Mouse (Mus musculus) layer of hippocampus, postnatal 36 days (tissue): ENCODE measurements at regions not wholly inside any gene's neighbourhood (a gene's known extent, or its start where the extent isn't known, plus 50 kb on each side); places are given as distances from the start of the nearest gene placed in this dataset.

Experiments
- DNase-seq, 2 experiments: peaks; one replicate each; pipeline ENCODE4 v3.0.0; 2022

DNA sequence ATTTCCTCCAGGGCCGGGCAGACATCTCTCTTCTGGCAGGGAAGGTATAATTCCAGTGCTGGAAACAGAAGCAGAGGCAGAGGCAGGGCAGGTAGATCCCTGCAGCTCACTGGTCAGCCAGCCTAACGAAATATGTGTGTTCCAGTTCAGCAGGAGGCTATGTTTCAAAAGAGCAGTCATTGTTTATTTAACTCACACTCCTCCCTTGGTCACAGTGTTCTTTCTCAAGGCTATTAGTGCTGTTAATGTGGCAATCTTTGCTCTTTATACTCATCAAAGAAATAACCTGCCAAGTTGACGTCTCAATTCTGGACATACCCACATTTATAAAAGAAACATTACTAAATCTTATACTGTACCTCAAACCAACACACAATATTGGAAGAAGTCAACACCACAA lies 253.3 kb upstream of the Adgrl3 start:
- DNase-seq = no peak

DNA sequence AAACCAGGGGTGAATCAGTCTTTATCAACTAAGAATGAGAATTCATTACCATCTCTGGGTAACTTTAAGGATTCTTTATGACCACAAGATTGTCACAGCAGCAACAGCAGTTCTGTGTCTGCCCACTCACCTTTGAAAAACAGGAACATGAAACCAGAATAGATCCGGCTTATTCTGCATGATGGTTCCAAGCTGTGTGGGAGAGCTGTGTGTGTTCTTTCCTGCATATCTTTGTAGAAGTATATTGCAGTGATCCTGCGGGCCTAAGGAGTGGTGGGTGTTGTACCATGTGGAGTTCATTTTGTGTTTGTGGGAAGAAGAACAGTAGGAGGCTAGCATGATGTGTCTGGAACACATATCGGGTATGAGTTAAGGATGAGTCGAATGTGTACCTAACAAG lies 236.0 kb upstream of the Adgrl3 start:
- peak; percentile 17 to 23 for DNase-seq

DNA sequence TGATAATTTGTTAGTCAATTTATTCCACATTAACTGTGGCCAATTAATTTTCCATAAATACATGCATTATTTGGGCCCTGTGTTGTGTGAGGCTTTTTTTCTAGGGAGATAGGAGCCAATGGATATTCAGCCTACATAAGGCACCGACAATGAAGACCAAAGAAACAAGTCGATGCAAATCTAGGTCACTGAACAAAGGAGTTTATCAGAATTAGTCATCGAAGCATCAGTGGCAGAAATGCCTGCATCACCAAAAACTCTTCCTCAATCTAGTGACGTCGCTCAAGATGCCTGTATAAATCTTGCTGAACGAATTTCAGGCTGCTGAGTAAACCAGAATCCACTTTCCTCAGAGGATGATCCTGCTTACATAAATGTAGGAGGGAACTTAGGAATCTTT lies 235.2 kb upstream of the Adgrl3 start:
- no peak for DNase-seq

DNA sequence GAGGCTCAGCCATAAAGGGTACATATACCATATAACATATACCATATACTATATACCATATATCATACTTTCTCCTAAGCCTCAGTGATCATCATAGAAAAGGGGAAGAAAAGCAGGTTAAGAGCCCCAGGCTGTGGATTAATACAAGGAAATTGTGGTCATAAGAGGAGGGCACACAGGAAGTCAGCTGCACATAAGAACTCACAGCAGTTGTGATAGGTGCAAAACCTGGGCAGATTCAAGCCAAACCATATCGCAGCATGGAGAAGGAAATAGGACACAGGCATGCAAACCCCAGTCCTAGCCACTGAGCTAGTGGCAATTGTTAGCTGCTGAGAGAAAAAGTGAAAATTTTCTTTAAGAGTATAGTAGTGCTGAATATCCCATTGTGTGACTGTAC lies 228.3 kb upstream of the Adgrl3 start:
- no peak for DNase-seq

DNA sequence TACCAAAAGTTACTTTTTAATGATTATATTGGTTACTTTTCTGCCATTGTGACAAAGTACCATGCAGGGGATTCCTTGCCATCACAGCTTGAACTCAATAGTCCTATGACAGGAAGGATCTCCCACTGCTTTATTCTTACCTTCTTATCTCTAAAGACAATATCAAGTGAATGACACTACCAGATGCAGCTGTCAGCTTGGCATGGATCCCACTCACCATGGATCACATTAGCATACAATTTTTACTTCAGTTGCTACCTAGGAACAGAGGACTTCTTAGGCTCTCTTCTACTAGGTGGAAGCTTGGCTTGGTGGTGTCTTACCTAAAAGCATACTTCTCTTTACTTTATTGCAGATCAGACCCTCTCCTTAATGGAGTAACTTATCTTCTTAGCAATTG lies 220.2 kb upstream of the Adgrl3 start:
- DNase-seq = no peak

DNA sequence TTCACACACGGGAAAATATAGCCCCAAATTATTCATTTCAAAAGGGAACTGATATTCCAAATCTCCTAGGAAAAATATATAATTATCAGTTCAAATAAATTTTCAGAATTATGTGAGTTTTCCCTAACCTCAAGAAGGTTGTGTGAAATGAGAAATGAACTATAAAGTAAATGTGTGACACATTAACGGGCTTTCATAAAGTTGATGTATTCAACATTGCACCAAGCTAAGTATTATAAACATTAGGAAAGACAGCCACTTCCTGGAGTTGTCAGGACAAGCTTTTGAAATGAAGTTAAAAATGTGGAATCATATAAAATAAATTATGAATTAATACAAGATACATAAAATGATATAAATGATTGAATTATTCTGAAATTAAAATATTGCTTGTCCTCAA lies 207.0 kb upstream of the Adgrl3 start:
- DNase-seq = no peak

GRCm38 (mm10) chr5:80819208-80819607 lies 200.7 kb upstream of the Adgrl3 start:
- DNase-seq = no peak

DNA sequence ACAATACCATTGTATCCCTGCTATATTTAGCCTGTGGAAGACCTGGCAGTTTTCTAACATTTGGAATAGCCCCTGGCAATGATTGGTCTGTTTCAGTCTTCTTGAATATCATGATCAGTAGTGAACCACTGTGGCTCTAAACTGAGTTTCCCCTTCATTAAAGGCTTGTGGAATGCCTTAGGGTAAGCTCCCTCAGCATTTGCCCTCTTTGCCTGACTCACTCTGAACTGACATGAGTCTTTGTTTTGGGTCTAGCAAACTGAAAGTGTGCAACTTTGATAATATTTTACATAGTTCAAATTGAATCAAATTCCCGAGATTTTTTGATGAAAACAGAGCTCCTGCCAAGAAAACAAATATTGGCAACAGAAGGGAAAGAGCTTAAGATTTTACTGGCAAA lies 177.4 kb upstream of the Adgrl3 start:
- no peak for DNase-seq

GRCm38 (mm10) chr5:80855034-80855433 lies 164.9 kb upstream of the Adgrl3 start:
- DNase-seq = no peak

- no peak for DNase-seq
Measured at GRCm38 (mm10) chr5:80876600-80876999, 143.3 kb upstream of the Adgrl3 start.

- DNase-seq = no peak
Measured at GRCm38 (mm10) chr5:80898230-80898629, 121.7 kb upstream of the Adgrl3 start.

DNA sequence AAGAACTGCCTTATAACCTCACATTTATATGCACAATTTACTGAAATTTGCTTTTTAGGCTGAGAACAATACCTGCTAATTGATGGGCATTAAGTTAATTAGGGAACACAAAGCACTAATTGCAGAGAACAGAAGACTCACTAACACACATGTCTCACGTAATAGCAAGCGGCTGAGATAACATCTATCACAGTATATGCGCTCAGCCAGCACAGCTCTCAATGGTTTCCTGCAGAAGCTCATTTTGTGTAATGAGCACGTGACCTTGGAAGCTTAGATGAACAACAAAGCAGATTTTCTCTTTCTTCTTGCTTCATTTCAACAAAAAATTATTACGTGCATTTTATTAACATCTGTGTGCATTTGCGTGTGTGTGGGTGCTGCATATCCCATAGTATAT lies 111.2 kb upstream of the Adgrl3 start:
- no peak for DNase-seq

- no peak for DNase-seq
Measured at GRCm38 (mm10) chr5:80938791-80939190, 81.1 kb upstream of the Adgrl3 start.

DNA sequence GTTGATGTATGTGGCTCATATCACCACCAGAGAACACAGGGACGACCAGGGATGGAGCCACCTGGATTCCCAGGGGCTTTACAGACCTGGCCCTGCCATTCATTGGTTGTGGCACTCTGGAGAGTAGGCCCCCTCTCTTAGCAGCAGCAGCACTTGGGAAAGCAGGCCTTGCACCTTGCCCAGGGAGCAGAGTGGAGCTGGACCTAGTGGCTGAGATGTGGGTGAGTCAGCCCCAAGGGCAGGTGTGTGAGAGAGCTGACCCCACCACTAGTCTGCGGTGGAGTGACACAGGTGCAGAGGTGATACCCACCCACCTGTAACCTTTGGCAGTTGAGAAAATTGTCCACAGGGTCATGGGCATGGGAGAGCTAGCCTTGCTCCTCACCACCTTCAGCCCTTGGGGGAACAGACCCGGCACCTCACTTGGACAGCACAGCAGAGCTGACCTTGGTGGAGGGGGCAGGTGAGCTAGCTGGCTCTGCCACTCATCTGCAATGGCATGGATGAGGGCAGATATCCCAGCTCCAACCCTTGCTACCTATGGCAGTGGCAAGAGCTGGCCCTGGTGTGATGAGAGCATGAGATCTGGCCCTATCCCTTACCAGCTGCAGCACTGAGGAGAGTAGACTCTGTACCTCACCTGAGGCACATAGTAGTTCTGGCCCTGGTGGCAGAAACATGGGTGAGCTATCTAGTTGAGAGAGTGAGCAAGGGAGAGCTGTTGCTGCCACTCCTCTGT lies 67.9 kb upstream of the Adgrl3 start:
- no peak for DNase-seq

DNA sequence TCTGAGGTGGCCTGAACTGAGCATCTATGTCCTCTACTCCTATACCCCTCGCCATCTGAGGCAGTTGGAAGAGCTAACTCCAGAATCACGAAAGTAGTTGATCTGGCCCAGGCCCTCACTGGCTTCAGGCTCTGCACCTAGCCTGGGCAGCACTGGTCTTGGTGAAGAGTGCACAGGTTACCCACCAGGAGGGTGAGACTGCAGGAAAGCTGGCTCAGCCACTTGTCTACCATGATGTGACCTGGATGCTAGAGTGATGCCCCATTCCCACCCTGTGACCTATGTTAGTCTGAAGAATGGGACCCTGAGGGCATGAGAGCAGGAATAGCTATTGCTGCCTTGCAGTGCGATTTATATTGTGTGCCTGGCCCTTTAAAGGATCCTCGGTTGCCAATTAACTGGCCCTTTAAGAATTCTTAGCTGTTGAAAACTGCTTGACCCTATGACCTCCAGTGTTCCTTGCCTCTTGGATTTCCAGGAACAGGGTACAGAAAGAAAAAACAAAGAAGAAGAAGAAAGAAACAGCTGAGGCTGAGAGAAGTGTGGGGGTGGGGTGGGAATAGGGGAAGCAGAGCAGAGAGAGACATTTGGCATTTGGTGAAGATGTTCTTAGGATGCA lies 67.2 kb upstream of the Adgrl3 start:
- no peak for DNase-seq
